Mouse (Mus musculus) retina, postnatal 7 days (tissue): ENCODE measurements around the gene Reg2.
"Not testable (repeated sequence)": the region's sequence is repeated elsewhere in the genome, so short reads cannot be mapped to it uniquely, and the experiment has no call there.

Experiments used
- DNase-seq: peaks from one replicate; pipeline ENCODE4 v3.0.0-alpha.2; 2012; ENCODE audit warnings: low read depth, low spot score

The Reg2 gene

GRCm38 (mm10) chr6:78395323-78395722 is at the start of gene Reg2:
TSS of gene Reg2 (plus strand) at chr6:78395623.
- not testable (repeated sequence) for DNase-seq

GRCm38 (mm10) chr6:78361971-78362563 is 33.4 kb upstream of the Reg2 start:
- DNase-seq: no peak

GRCm38 (mm10) chr6:78370357-78370756 is 25.1 kb upstream of the Reg2 start, which contains the start of gene Reg3b:
TSS of gene Reg3b (plus strand) at chr6:78370657.
- DNase-seq: no peak

GRCm38 (mm10) chr6:78378765-78379164 is 16.7 kb upstream of the Reg2 start, which contains the start of gene Reg3d:
TSS of gene Reg3d (minus strand) at chr6:78378865.
- no peak for DNase-seq

- DNase-seq: no peak
Observed at GRCm38 (mm10) chr6:78380409-78380808, 15.0 kb upstream of the Reg2 start, which contains the start of gene Reg3a. TSS of gene Reg3a (plus strand) at chr6:78380709.

- DNase-seq: no peak
Observed at GRCm38 (mm10) chr6:78385609-78386008, 9.8 kb upstream of the Reg2 start.

- not testable (repeated sequence) for DNase-seq
Observed at GRCm38 (mm10) chr6:78422411-78422810, 27.0 kb downstream of the Reg2 start, which contains the start of gene Reg1. TSS of gene Reg1 (plus strand) at chr6:78422711.

GRCm38 (mm10) chr6:78425497-78425896 is 30.1 kb downstream of the Reg2 start:
- DNase-seq: no peak

- DNase-seq: no peak
Observed at GRCm38 (mm10) chr6:78447202-78447601, 51.8 kb downstream of the Reg2 start.

GRCm38 (mm10) chr6:78448409-78448808 is 53.0 kb downstream of the Reg2 start:
- no peak for DNase-seq

GRCm38 (mm10) chr6:78452804-78453203 is 57.4 kb downstream of the Reg2 start:
- DNase-seq: no peak
